Mouse (Mus musculus) C2C12 (cell line): ENCODE results near the gene Kmt2d.

ENCODE experiments used
- CTCF ChIP-seq: IDR thresholded peaks from one replicate; pipeline ENCODE4 v1.5.1; 2011; ENCODE audit not compliant: control insufficient read depth, insufficient read depth, insufficient read length
- MYOD1 ChIP-seq: IDR thresholded peaks from one replicate; pipeline ENCODE4 v1.6.1; 2011; ENCODE audit warnings: low read depth; ENCODE audit not compliant: control insufficient read depth, insufficient read length

DNA sequence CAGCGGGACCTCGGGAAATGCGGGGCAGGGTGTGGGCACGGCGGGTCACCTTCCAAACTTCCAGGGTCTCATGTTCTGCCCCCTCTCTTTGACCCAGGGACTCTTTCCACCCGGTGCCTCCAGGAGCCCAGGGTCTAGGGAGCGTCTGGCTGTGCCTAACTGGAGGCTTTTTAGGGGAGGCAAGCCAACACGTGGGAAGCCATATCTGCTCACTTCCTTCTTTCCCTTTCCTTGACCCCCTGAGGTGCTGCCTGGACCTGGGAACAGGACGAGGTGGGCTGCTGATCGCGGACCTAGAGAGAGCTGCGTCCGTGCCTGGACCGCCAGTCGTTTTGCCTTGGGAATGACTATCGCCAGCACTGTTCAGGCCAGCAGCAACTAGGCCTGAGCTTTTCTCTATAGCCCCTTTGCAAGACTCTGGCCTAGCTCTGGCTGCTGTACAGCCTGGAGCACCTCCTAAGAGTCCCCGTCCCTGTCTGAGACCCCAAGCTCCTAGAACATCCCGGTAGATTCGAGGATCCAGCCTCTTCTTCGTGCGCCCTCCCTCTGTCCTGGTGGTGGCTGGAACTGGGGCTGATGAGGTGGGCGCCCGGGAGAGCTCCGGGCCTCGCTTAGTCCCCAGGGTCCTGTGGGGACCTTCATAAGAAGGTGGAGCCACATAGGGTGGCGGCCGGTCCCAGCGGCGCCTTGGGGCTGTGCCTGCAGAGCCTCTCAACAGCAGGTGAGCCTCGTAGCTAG is 64.8 kb downstream of the Kmt2d start:
- TF ChIP-seq CTCF (no peak), MYOD1 (no peak)
